Mouse (Mus musculus): ENCODE results near the gene Nde1. TPM values are rescaled to one million over a fixed set of nuclear protein-coding genes. Genes with fewer than 3 reads are reported as not detected.

Nde1 gene
- total RNA-seq, 1 experiment: 61.3 TPM

GRCm38 (mm10) chr16:14122586-14122985 lies 40.5 kb upstream of the Nde1 start:
- in situ Hi-C loops (cut with MboI; ENCODE audit: low sequenced_read_pairs in 2 of 2, unreplicated experiment in 2 of 2): loop anchor here in 1 of 2 experiments (10.0 kb wide), 1 partner anchor 218 kb away; the partner anchor contains the start of genes Mpv17l and Pdxdc1
- Histone ChIP-seq H3K36me3 (ENCODE audit: control insufficient read depth, insufficient read depth, low read length, poor library complexity, severe bottlenecking) (peaks cover 15% of the 10 kb centered on the region), H3K4me3 (ENCODE audit: insufficient read depth in 1 of 2, low read depth in 1 of 2, low read length in 2 of 2, poor library complexity in 1 of 2, severe bottlenecking in 1 of 2) (no peak overlapping the region), H3K4me1 (ENCODE audit: control insufficient read depth in 2 of 2, insufficient read depth in 2 of 2, low read length in 2 of 2, poor library complexity in 1 of 2) (peaks cover 6 to 9% of the 10 kb centered on the region in 2 experiments; a peak in 2 of 4 replicates), H3K9ac (ENCODE audit: insufficient read depth, low read depth, low read length, poor library complexity, severe bottlenecking) (no peak overlapping the region), H3K9me3 (ENCODE audit: control insufficient read depth, insufficient read depth, low read depth, low read length) (no peaks in the 10 kb centered on the region), H3K27ac (ENCODE audit: insufficient read depth, low read depth, low read length, poor library complexity, severe bottlenecking) (peak overlapping the region; percentile 92; the same call in 1 of the 2 replicates)
- TF ChIP-seq CHD2 (IDR thresholded peaks at IDR 0.05; ENCODE audit: low read depth, low read length): no peak
- no peak for TF ChIP-seq HCFC1 (IDR thresholded peaks at IDR 0.05; ENCODE audit: borderline replicate concordance, insufficient read depth, low read length)
- no peak for TF ChIP-seq ZNF384 (IDR thresholded peaks at IDR 0.05; ENCODE audit: low read depth, low read length)
- TF ChIP-seq ZC3H11A (IDR thresholded peaks at IDR 0.05; ENCODE audit: borderline replicate concordance, low read depth, low read length): peak; percentile 64; the same call in 1 of the 2 replicates
- TF ChIP-seq MAFK (IDR thresholded peaks at IDR 0.05; ENCODE audit: insufficient read depth, low read depth, low read length): no peak
- no peak for DNase-seq (ENCODE audit: low read depth, low spot score)

GRCm38 (mm10) chr16:14123901-14124300 lies 39.2 kb upstream of the Nde1 start:
- Histone ChIP-seq H3K4me1 (ENCODE audit: control insufficient read depth in 2 of 2, insufficient read depth in 2 of 2, low read length in 2 of 2, poor library complexity in 1 of 2) (peaks cover 6 to 9% of the 10 kb centered on the region in 2 experiments; a peak in 2 of 4 replicates), H3K9me3 (ENCODE audit: control insufficient read depth, insufficient read depth, low read depth, low read length) (no peaks in the 10 kb centered on the region), H3K9ac (ENCODE audit: insufficient read depth, low read depth, low read length, poor library complexity, severe bottlenecking) (no peak overlapping the region), H3K4me3 (ENCODE audit: insufficient read depth in 1 of 2, low read depth in 1 of 2, low read length in 2 of 2, poor library complexity in 1 of 2, severe bottlenecking in 1 of 2) (peak overlapping the region in 1 of 2 experiments; percentile 29; a peak in 1 of 4 replicates), H3K36me3 (ENCODE audit: control insufficient read depth, insufficient read depth, low read length, poor library complexity, severe bottlenecking) (peaks cover 15% of the 10 kb centered on the region; the same call in 1 of the 2 replicates), H3K27ac (ENCODE audit: insufficient read depth, low read depth, low read length, poor library complexity, severe bottlenecking) (peak overlapping the region; percentile 92)
- TF ChIP-seq MAFK (IDR thresholded peaks at IDR 0.05; ENCODE audit: insufficient read depth, low read depth, low read length) (no peak), HCFC1 (IDR thresholded peaks at IDR 0.05; ENCODE audit: borderline replicate concordance, insufficient read depth, low read length) (no peak), ZC3H11A (IDR thresholded peaks at IDR 0.05; ENCODE audit: borderline replicate concordance, low read depth, low read length) (no peak), CHD2 (IDR thresholded peaks at IDR 0.05; ENCODE audit: low read depth, low read length) (no peak), ZNF384 (IDR thresholded peaks at IDR 0.05; ENCODE audit: low read depth, low read length) (no peak)
- DNase-seq (ENCODE audit: low read depth, low spot score): peak; percentile 38
- in situ Hi-C loops (cut with MboI; ENCODE audit: low sequenced_read_pairs in 2 of 2, unreplicated experiment in 2 of 2): loop anchor here in 1 of 2 experiments (10.0 kb wide), 1 partner anchor 219 kb away; the partner anchor contains the start of genes Mpv17l and Pdxdc1

GRCm38 (mm10) chr16:14124709-14125108 lies 38.4 kb upstream of the Nde1 start:
- in situ Hi-C loops (cut with MboI; ENCODE audit: low sequenced_read_pairs in 2 of 2, unreplicated experiment in 2 of 2): loop anchor here in 1 of 2 experiments (10.0 kb wide), 1 partner anchor 220 kb away; the partner anchor contains the start of genes Mpv17l and Pdxdc1
- Histone ChIP-seq H3K4me1 (ENCODE audit: control insufficient read depth in 2 of 2, insufficient read depth in 2 of 2, low read length in 2 of 2, poor library complexity in 1 of 2) (peaks cover 6 to 9% of the 10 kb centered on the region in 2 experiments; a peak in 2 of 4 replicates), H3K27ac (ENCODE audit: insufficient read depth, low read depth, low read length, poor library complexity, severe bottlenecking) (peak overlapping the region; percentile 4; the same call in 1 of the 2 replicates), H3K4me3 (ENCODE audit: insufficient read depth in 1 of 2, low read depth in 1 of 2, low read length in 2 of 2, poor library complexity in 1 of 2, severe bottlenecking in 1 of 2) (0 out of 4 replicates have a peak overlapping the region, but pooled peaks of 1 of the 2 experiments have one; percentile 7), H3K36me3 (ENCODE audit: control insufficient read depth, insufficient read depth, low read length, poor library complexity, severe bottlenecking) (peaks cover 19% of the 10 kb centered on the region), H3K9ac (ENCODE audit: insufficient read depth, low read depth, low read length, poor library complexity, severe bottlenecking) (no peak overlapping the region; the same call in 1 of the 2 replicates), H3K9me3 (ENCODE audit: control insufficient read depth, insufficient read depth, low read depth, low read length) (no peaks in the 10 kb centered on the region)
- no peak for DNase-seq (ENCODE audit: low read depth, low spot score)
- TF ChIP-seq MAFK (IDR thresholded peaks at IDR 0.05; ENCODE audit: insufficient read depth, low read depth, low read length) (no peak), CHD2 (IDR thresholded peaks at IDR 0.05; ENCODE audit: low read depth, low read length) (no peak), ZC3H11A (IDR thresholded peaks at IDR 0.05; ENCODE audit: borderline replicate concordance, low read depth, low read length) (no peak), HCFC1 (IDR thresholded peaks at IDR 0.05; ENCODE audit: borderline replicate concordance, insufficient read depth, low read length) (no peak), ZNF384 (IDR thresholded peaks at IDR 0.05; ENCODE audit: low read depth, low read length) (no peak)

- no peak overlapping the region for H3K27ac ChIP-seq (ENCODE audit: insufficient read depth, low read depth, low read length, poor library complexity, severe bottlenecking)
- H3K9ac ChIP-seq (ENCODE audit: insufficient read depth, low read depth, low read length, poor library complexity, severe bottlenecking): no peak overlapping the region
- H3K9me3 ChIP-seq (ENCODE audit: control insufficient read depth, insufficient read depth, low read depth, low read length): no peaks in the 10 kb centered on the region
- H3K36me3 ChIP-seq (ENCODE audit: control insufficient read depth, insufficient read depth, low read length, poor library complexity, severe bottlenecking): peaks cover 17% of the 10 kb centered on the region
- in situ Hi-C loops (cut with MboI; ENCODE audit: low sequenced_read_pairs in 2 of 2, unreplicated experiment in 2 of 2): loop anchor here in 1 of 2 experiments (10.0 kb wide), 1 partner anchor 220 kb away; the partner anchor contains the start of genes Mpv17l and Pdxdc1
- peaks cover 6 to 9% of the 10 kb centered on the region in 2 experiments; a peak in 2 of 4 replicates for H3K4me1 ChIP-seq (ENCODE audit: control insufficient read depth in 2 of 2, insufficient read depth in 2 of 2, low read length in 2 of 2, poor library complexity in 1 of 2)
- no peak overlapping the region for H3K4me3 ChIP-seq (ENCODE audit: insufficient read depth in 1 of 2, low read depth in 1 of 2, low read length in 2 of 2, poor library complexity in 1 of 2, severe bottlenecking in 1 of 2)
- DNase-seq (ENCODE audit: low read depth, low spot score): no peak
- TF ChIP-seq MAFK (IDR thresholded peaks at IDR 0.05; ENCODE audit: insufficient read depth, low read depth, low read length) (no peak), HCFC1 (IDR thresholded peaks at IDR 0.05; ENCODE audit: borderline replicate concordance, insufficient read depth, low read length) (no peak), ZNF384 (IDR thresholded peaks at IDR 0.05; ENCODE audit: low read depth, low read length) (no peak), CHD2 (IDR thresholded peaks at IDR 0.05; ENCODE audit: low read depth, low read length) (no peak), ZC3H11A (IDR thresholded peaks at IDR 0.05; ENCODE audit: borderline replicate concordance, low read depth, low read length) (no peak)
These were observed 37.8 kb upstream of the Nde1 start for GRCm38 (mm10) chr16:14125253-14125652.

All from ES-E14 (cell line).